Mouse (Mus musculus) erythroid progenitor cell, adult 5-6 weeks (primary cell): Measurements from ENCODE around the gene Gpr160. TPM values are rescaled to one million over a fixed set of nuclear protein-coding genes. Genes with fewer than 3 reads are reported as not detected.

ENCODE experiments used
- ATAC-seq: replicated peaks from 2 replicates; pipeline ENCODE4 v1.8.0; 2016; ENCODE audit warnings: moderate number of reproducible peaks, mild to moderate bottlenecking, moderate TSS enrichment, inconsistent platforms; ENCODE audit not compliant: poor library complexity, low FRiP score, severe bottlenecking
- total RNA-seq, 2 experiments: library from RNA; stranded (forward) in 1 of 2; stranded (reverse) in 1 of 2; fragments of 150-400 nt in 1 of 2; fragments of 186-747, 209-891 nt in 1 of 2; gene quantifications; 2 replicates each; pipeline versions ENCODE4 v1.2.3 to v1.2.4; 2015 to 2017; ENCODE audit warnings: low replicate concordance in 2 of 2

The Gpr160 gene
- total RNA-seq, 2 experiments from 2014 or later, result 6.4 to 16.8 TPM

DNA sequence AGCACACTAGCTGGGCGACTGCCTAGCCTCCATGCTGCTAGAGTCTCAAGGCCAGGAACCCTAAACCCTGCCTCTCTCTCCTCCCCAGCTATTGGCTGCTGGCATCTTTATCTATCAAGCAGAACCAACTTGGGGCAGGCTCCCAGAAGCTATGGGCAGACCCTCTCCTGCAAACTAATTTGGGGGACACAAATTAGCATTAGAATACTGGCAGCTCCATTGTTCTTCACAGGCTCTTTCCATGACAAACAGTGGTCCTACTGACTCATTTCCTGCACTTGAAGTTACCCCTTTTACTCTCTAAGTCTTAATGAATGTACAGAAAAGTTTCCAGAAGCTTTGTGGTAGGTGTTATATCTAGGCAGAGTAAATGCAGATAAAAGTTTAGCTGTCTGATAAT is 33.3 kb downstream of the Gpr160 start:
- no peak for ATAC-seq

DNA sequence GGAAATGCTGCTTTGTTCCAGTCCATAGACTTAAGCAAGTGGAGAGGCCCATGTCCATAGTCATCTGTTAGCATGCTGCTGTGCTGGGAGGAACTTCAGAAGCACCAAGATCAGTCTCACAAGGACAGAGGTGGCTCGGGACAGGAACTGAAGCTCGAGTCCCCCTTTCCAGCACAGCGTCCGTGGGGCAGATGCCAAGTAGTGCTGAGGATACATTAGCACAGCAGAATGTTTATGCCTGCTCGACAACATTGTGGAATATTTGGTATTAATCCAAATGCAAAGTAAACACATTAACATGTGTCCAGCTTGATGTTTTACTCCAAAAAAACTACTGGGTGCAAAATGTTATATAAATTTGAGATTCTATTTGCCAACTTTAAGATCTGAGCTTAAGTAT is 41.0 kb downstream of the Gpr160 start:
- ATAC-seq, result no peak

DNA sequence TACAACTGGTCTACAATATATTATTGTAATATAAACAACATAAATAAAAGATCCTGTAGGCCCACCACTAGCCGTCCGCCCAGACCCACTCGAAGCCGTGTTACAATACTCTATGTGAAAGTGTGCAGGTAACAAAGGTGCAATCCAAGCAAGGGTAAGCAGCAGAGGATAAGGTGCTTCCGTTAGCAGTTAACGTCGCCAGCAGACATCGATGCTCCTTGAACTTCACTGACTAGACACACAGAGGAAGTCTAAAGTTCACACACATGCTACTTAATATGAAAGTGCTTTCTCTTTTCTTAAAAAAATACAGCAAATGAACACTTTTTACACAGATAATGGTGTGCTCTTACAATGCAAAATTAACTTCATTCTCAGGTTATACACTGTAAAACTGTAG is 43.7 kb downstream of the Gpr160 start:
- ATAC-seq, result no peak

DNA sequence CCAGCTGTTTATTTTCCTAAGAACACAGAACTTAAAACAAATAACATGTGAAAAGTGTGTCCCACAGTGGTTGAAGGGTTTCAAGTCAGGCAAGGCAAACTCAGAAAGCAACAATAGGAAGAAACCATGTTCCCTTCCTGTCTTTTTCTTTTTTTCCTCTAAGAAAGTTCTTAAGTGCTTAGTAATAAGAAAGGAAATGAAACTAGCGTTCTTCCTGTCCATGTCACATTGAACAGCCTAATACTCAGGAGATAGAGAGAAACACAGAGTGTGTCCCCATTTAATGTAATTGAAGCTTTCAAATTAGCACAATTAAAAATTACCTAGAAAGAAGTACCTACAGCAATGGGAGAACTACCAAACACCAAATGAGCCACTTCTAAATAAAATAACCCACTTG is 48.9 kb downstream of the Gpr160 start:
- ATAC-seq, result no peak

DNA sequence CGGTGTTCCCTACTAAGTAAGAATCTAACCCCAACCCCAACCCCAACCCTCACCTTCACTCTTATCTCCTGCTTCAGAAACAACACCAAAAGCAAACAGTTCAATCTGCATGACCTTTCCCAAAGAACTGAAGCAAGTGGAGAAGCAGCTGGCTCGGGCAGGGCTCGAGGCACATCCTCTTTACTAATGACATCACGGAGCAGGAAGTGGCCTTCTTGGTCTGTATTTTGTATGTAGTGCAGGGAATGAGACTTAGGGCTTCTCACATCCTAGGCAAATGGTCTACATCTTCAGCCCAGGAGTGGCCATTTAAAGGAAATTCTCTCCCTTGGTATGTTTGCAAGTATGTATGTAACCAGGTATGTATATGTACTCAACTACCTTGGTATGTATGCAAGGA is 61.4 kb downstream of the Gpr160 start:
- no peak for ATAC-seq

DNA sequence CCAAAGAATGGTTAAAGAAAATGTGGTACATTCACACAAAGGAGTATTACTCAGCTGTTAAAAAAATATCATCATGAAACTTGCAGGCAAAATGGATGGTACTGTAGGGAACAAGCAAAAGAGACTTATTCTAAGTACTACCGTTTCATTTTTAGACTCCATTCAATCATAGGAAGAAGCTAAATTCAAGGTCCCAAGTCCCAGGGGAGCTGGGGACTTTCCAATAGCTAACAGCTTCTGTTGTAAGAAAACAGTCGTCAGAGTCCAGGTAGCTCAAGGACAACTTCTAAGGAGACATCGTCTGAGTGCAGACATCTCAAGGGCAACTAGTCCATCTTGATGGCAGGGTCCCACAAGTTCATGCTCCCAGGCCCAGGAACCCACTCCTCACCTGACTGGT is 71.9 kb downstream of the Gpr160 start:
- no peak for ATAC-seq

DNA sequence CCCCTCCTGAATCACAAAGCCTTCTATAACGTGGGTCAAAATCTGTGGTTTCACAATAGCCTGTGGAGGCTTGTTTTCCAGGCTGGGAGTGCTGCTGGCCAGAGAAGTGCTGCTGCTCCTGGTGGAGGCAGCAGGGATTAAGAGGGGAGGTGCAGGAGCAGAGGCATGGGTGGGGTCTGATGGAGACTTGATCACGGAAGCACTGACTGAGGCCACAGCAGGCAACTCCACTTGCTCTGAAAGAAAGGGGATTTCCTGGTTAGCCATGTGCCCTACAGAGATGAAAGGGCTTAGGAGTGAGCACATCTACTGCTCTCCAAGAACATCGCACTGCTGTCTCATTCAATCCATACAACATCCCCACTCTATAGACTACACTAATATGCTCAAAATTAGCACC is 74.1 kb downstream of the Gpr160 start:
- no peak for ATAC-seq

DNA sequence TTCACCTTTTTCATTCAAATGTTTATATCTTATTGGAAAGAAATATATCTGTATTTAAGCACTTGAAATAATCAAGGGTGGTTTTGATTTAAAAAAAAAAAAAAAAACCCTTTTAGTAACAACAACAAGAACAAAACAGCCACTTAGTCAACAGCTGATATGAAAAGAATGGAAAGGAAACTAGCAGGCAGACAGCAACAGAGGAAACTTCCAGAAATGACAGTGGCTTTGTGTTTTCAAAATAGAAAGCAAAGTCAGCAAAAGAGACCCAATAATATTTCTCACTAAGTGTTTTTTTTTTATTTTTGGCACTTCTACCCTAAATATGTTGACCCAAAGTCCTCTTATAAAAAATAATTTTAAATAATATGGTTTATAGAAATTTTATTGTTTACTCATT is 78.6 kb downstream of the Gpr160 start:
- ATAC-seq, result no peak

Other genes starting within 250 kb of the Gpr160 start
- gene Lrriq4, start 211.4 kb upstream of the Gpr160 start, total RNA-seq (2015; ENCODE audit: low replicate concordance), result not detected in 2 replicates
- not detected in 2 replicates for gene Lrriq4, start 211.4 kb upstream of the Gpr160 start, total RNA-seq (2017; ENCODE audit: low replicate concordance)
- gene Lrrc34, start 208.1 kb upstream of the Gpr160 start, total RNA-seq (2015; ENCODE audit: low replicate concordance), result not detected in 2 replicates
- gene Lrrc34, start 208.1 kb upstream of the Gpr160 start, total RNA-seq (2017; ENCODE audit: low replicate concordance), result not detected in 2 replicates
- not detected in 2 replicates for gene Lrrc31, start 156.1 kb upstream of the Gpr160 start, total RNA-seq (2015; ENCODE audit: low replicate concordance)
- not detected in 2 replicates for gene Lrrc31, start 156.1 kb upstream of the Gpr160 start, total RNA-seq (2017; ENCODE audit: low replicate concordance)
- 0.42 TPM in 1 of 2 replicates, not detected in the other for gene Samd7, start 109.7 kb upstream of the Gpr160 start, total RNA-seq (2015; ENCODE audit: low replicate concordance)
- gene Samd7, start 109.7 kb upstream of the Gpr160 start, total RNA-seq (2017; ENCODE audit: low replicate concordance), result not detected in 2 replicates
- 93.0 and 140 TPM in 2 replicates for gene Sec62, start 63.1 kb upstream of the Gpr160 start, total RNA-seq (2015; ENCODE audit: low replicate concordance)
- gene Sec62, start 63.1 kb upstream of the Gpr160 start, total RNA-seq (2017; ENCODE audit: low replicate concordance), result 174 and 189 TPM in 2 replicates
- gene Phc3, start 113.5 kb downstream of the Gpr160 start, total RNA-seq (2015; ENCODE audit: low replicate concordance), result 15.9 and 20.2 TPM in 2 replicates
- 17.8 and 23.1 TPM in 2 replicates for gene Phc3, start 113.5 kb downstream of the Gpr160 start, total RNA-seq (2017; ENCODE audit: low replicate concordance)
- 2.9 and 4.3 TPM in 2 replicates for gene Prkci, start 139.8 kb downstream of the Gpr160 start, total RNA-seq (2015; ENCODE audit: low replicate concordance)
- gene Prkci, start 139.8 kb downstream of the Gpr160 start, total RNA-seq (2017; ENCODE audit: low replicate concordance), result 1.3 and 2.3 TPM in 2 replicates
- gene Skil, start 239.1 kb downstream of the Gpr160 start, total RNA-seq (2015; ENCODE audit: low replicate concordance), result 2.9 and 8.4 TPM in 2 replicates
- 4.9 and 13.2 TPM in 2 replicates for gene Skil, start 239.1 kb downstream of the Gpr160 start, total RNA-seq (2017; ENCODE audit: low replicate concordance)